In the genomic region with DNA sequence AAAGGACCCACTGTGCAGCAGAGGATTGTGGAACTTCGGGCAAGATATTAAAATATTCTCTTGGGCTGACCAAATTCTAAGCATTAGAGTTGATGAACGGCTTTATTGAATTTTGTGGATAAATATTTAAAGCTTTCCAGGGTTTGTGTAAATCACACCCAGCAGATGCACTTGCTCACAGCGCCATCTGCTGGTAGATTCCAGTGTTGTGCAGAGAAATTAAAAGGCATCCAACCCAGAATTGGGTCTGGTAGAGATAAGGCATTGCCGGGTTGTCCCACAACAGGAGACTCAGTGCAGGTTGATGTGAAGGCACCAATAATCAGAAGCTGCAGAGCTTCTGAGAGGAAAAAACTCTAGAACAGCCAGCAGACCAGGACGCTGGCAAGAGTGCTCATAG, we compare ENCODE assay signal across 8 mouse cellular contexts.
DNase-seq lines count a peak whose midpoint lies in the region; TF ChIP-seq lines count a peak whose summit lies in the region.

No protein-coding gene starts in this region.

- in situ Hi-C loops in ES-E14 (cut with MboI; ENCODE audit: low sequenced_read_pairs in 2 of 2, unreplicated experiment in 2 of 2), result no loop called here

- H3K4me1 ChIP-seq in ES-E14 (ENCODE audit: control insufficient read depth in 2 of 2, insufficient read depth in 2 of 2, low read length in 2 of 2, poor library complexity in 1 of 2), result no peaks in the 10 kb centered on the region

- TF ChIP-seq CTCF in layer of hippocampus, adult 2 months (conservative IDR thresholded peaks at IDR 0.05), result peak; percentile 95

- no peak overlapping the region for H3K27ac ChIP-seq in ES-E14 (ENCODE audit: insufficient read depth, low read depth, low read length, poor library complexity, severe bottlenecking)
- H3K27ac ChIP-seq in layer of hippocampus, adult 2 months, result no peak overlapping the region

- H3K4me3 ChIP-seq in ES-E14 (ENCODE audit: insufficient read depth in 1 of 2, low read depth in 1 of 2, low read length in 2 of 2, poor library complexity in 1 of 2, severe bottlenecking in 1 of 2), result no peak overlapping the region
- H3K4me3 ChIP-seq in layer of hippocampus, adult 2 months, result no peak overlapping the region

- DNase-seq in 416B (ENCODE audit: low read depth) (peak; percentile 42), ES-E14 (ENCODE audit: low read depth, low spot score) (peak; percentile 51)
- peak; percentile 82 to 84 for DNase-seq in cerebellum, postnatal 14 days
- peak; percentile 62 for DNase-seq in gastrocnemius, postnatal 10 days
- DNase-seq in layer of hippocampus, adult 2 months (ENCODE audit: low spot score in 2 of 2), result peak; percentile 50 to 75
- DNase-seq in lung, postnatal 10 days, result peak; percentile 56
- peak; percentile 82 to 85 for DNase-seq in right cerebral cortex, postnatal 10 days (ENCODE audit: low spot score in 2 of 2)
- DNase-seq in spleen, adult 12 weeks (ENCODE audit: low spot score), result no peak

- no peak overlapping the region for H3K9ac ChIP-seq in ES-E14 (ENCODE audit: insufficient read depth, low read depth, low read length, poor library complexity, severe bottlenecking)

- no peaks in the 10 kb centered on the region for H3K36me3 ChIP-seq in ES-E14 (ENCODE audit: control insufficient read depth, insufficient read depth, low read length, poor library complexity, severe bottlenecking)

- H3K9me3 ChIP-seq in ES-E14 (ENCODE audit: control insufficient read depth, insufficient read depth, low read depth, low read length), result no peaks in the 10 kb centered on the region

TF ChIP-seq in ES-E14, 5 proteins besides CTCF, POLR2A, EP300 and RAD21:
- TF ChIP-seq CHD2 (IDR thresholded peaks at IDR 0.05; ENCODE audit: low read depth, low read length) (no peak), ZC3H11A (IDR thresholded peaks at IDR 0.05; ENCODE audit: borderline replicate concordance, low read depth, low read length) (peak; percentile 96)
